Mouse (Mus musculus): ENCODE measurements around the gene Gm10198. TPM values are rescaled to one million over a fixed set of nuclear protein-coding genes. Genes with fewer than 3 reads are reported as not detected.

Gm10198 gene
- polyA plus RNA-seq, 1 experiment from 2014 or later: not detected

GRCm38 (mm10) chr13:111598111-111598510 lies 5.5 kb downstream of the Gm10198 start:
- H3K9ac ChIP-seq: no peak overlapping the region
- H3K4me3 ChIP-seq (replicated peaks): no peak overlapping the region
- no peaks in the 10 kb centered on the region for H3K9me3 ChIP-seq (replicated peaks)
- DNase-seq: no peak
- H3K4me1 ChIP-seq (replicated peaks): no peaks in the 10 kb centered on the region
- H3K36me3 ChIP-seq: no peaks in the 10 kb centered on the region
- WGBS (ENCODE audit: insufficient replicate concordance): 74% methylated on average over 7 of the region's 7 CpGs
- no peak overlapping the region for H3K4me2 ChIP-seq
- H3K27me3 ChIP-seq: no peaks in the 10 kb centered on the region; the same call in 1 of the 2 replicates
- no peak for ATAC-seq (ENCODE audit: low read depth)
- no peak overlapping the region for H3K27ac ChIP-seq

DNA sequence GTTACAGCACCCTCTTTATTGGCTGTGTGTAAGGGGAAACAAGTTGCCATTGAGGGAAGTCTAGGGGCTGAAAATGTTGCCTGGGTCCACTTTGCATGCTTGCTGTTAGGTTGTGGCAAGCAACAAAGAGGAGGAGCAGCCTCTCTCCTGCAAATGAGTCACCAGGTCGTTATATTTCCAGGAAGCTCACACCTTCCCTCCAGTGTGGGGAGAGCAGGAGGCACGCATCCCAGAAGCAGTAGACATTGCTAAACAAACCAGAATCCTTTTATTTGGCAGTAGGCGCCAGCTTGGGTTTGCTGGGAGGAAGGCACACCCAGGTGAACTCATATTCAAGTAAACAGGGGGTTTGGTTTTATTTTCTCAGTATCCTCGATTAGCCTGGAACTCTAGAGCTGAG lies 8.8 kb downstream of the Gm10198 start:
- Histone ChIP-seq H3K9me3 (replicated peaks) (no peaks in the 10 kb centered on the region), H3K27ac (no peak overlapping the region), H3K27me3 (no peaks in the 10 kb centered on the region; the same call in 1 of the 2 replicates), H3K4me1 (replicated peaks) (peaks cover 19% of the 10 kb centered on the region), H3K36me3 (no peaks in the 10 kb centered on the region), H3K4me2 (no peak overlapping the region), H3K4me3 (replicated peaks) (no peak overlapping the region), H3K9ac (no peak overlapping the region)
- DNase-seq: no peak
- no peak for ATAC-seq (ENCODE audit: low read depth)
- WGBS (ENCODE audit: insufficient replicate concordance): 54% methylated on average over 4 of the region's 4 CpGs

DNA sequence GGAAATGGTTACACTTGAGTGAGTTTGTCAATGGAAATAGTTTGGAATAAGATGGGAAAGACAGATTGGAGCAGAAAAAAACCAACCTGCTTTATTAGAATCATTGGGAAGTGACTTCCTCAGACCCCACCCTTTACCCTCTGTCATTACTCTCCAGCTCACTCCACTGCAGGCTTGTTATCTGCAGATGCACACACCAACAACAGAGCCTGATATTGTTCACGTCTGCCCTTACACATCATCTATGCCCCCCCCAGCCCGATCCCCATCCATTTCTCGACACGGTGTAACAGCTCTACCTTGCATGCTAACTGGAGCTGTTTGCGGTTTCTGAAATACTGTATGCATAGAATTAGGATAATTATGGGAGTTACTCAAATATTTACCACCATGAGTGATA lies 12.2 kb downstream of the Gm10198 start:
- H3K4me1 ChIP-seq (replicated peaks): peaks cover 19% of the 10 kb centered on the region
- no peak overlapping the region for H3K4me3 ChIP-seq (replicated peaks)
- H3K36me3 ChIP-seq: no peaks in the 10 kb centered on the region
- H3K4me2 ChIP-seq: peak overlapping the region; percentile 45
- 31% methylated on average over 5 of the region's 5 CpGs for WGBS (ENCODE audit: insufficient replicate concordance)
- H3K9me3 ChIP-seq (replicated peaks): no peaks in the 10 kb centered on the region
- H3K27me3 ChIP-seq: no peaks in the 10 kb centered on the region; the same call in 1 of the 2 replicates
- ATAC-seq (ENCODE audit: low read depth): peak; percentile 99
- no peak overlapping the region; the same call in 1 of the 2 replicates for H3K27ac ChIP-seq
- DNase-seq: peak; percentile 50
- peak overlapping the region; percentile 34; the same call in 1 of the 2 replicates for H3K9ac ChIP-seq

- H3K9me3 ChIP-seq (replicated peaks): no peaks in the 10 kb centered on the region
Observed at GRCm38 (mm10) chr13:111616168-111617125, 23.9 kb downstream of the Gm10198 start.

DNA sequence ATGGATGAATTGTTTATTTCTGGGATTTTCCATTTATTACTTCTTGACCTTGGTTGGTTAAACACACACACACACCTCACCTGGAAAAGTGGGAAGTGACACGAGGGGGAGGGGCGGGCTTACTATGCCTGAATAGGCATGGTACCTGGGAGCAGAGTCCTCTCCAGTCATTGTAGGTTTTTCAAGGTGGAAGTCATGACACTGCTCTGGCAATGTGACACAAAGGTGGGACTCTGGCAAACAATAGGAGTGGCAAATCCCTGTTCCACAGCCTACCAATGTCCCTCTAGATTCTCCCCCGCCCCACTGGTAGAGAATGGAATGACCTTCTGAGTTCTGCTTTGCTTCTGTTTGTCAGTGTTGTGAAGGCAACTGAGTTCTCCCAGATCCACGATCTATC lies 27.8 kb downstream of the Gm10198 start:
- Histone ChIP-seq H3K4me2 (no peak overlapping the region), H3K27ac (no peak overlapping the region), H3K9me3 (replicated peaks) (no peaks in the 10 kb centered on the region), H3K4me3 (replicated peaks) (no peak overlapping the region), H3K36me3 (no peaks in the 10 kb centered on the region), H3K27me3 (no peaks in the 10 kb centered on the region), H3K9ac (no peak overlapping the region), H3K4me1 (replicated peaks) (no peaks in the 10 kb centered on the region)
- no peak for ATAC-seq (ENCODE audit: low read depth)
- DNase-seq: no peak
- 59% methylated on average over 4 of the region's 4 CpGs for WGBS (ENCODE audit: insufficient replicate concordance)

More at GRCm38 (mm10) chr13:111616168-111617125, 23.9 kb downstream of the Gm10198 start:
- Histone ChIP-seq H3K4me3 (replicated peaks) (no peak overlapping the region), H3K4me2 (no peak overlapping the region), H3K9ac (no peak overlapping the region), H3K27me3 (no peaks in the 10 kb centered on the region), H3K27ac (no peak overlapping the region), H3K36me3 (no peaks in the 10 kb centered on the region), H3K4me1 (replicated peaks) (no peaks in the 10 kb centered on the region)
- no peak for ATAC-seq (ENCODE audit: low read depth)
- no peak for DNase-seq
- WGBS (ENCODE audit: insufficient replicate concordance): 78% methylated on average over 13 of the region's 13 CpGs

GRCm38 (mm10) chr13:111622425-111622824 lies 29.8 kb downstream of the Gm10198 start:
- DNase-seq: no peak
- Histone ChIP-seq H3K4me2 (no peak overlapping the region), H3K36me3 (no peaks in the 10 kb centered on the region), H3K4me1 (replicated peaks) (no peaks in the 10 kb centered on the region), H3K4me3 (replicated peaks) (no peak overlapping the region), H3K27me3 (no peaks in the 10 kb centered on the region), H3K9ac (no peak overlapping the region), H3K27ac (no peak overlapping the region), H3K9me3 (replicated peaks) (no peaks in the 10 kb centered on the region)
- 87% methylated on average over 3 of the region's 3 CpGs for WGBS (ENCODE audit: insufficient replicate concordance)
- no peak for ATAC-seq (ENCODE audit: low read depth)

GRCm38 (mm10) chr13:111623112-111623511 lies 30.5 kb downstream of the Gm10198 start:
- H3K4me1 ChIP-seq (replicated peaks): no peaks in the 10 kb centered on the region
- no peak for ATAC-seq (ENCODE audit: low read depth)
- WGBS (ENCODE audit: insufficient replicate concordance): 76% methylated on average over 7 of the region's 7 CpGs

DNA sequence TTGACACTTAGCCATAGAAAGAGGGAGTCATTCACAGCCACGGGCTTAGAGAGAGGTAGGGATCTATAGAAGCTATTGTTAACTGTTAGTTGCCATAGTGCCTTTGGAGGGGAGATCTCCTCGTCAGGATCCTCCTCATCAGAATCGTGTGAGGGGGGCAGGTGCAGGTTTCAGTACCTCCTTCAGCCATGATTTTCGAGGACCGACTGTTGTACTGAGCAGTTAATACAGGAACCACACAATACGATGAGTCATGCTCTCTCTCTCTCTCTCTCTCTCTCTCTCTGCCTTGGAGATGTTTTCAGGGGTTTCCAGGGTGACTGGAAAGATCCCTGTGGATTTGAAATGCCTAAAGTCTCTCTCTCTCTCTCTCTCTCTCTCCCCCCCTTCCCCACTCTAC lies 31.5 kb downstream of the Gm10198 start:
- 51% methylated on average over 6 of the region's 6 CpGs for WGBS (ENCODE audit: insufficient replicate concordance)
- no peak for ATAC-seq (ENCODE audit: low read depth)
- Histone ChIP-seq H3K4me2 (no peak overlapping the region), H3K9ac (no peak overlapping the region), H3K27ac (no peak overlapping the region), H3K9me3 (replicated peaks) (no peaks in the 10 kb centered on the region), H3K4me3 (replicated peaks) (no peak overlapping the region), H3K27me3 (no peaks in the 10 kb centered on the region), H3K36me3 (no peaks in the 10 kb centered on the region), H3K4me1 (replicated peaks) (no peaks in the 10 kb centered on the region)
- DNase-seq: no peak

More at GRCm38 (mm10) chr13:111623112-111623511, 30.5 kb downstream of the Gm10198 start:
- no peak overlapping the region for H3K27ac ChIP-seq
- H3K9ac ChIP-seq: no peak overlapping the region
- no peaks in the 10 kb centered on the region for H3K36me3 ChIP-seq
- no peaks in the 10 kb centered on the region for H3K9me3 ChIP-seq (replicated peaks)
- H3K27me3 ChIP-seq: no peaks in the 10 kb centered on the region
- no peak overlapping the region for H3K4me2 ChIP-seq
- no peak overlapping the region for H3K4me3 ChIP-seq (replicated peaks)
- no peak for DNase-seq

GRCm38 (mm10) chr13:111634163-111635160 lies 41.9 kb downstream of the Gm10198 start:
- Histone ChIP-seq H3K9me3 (replicated peaks) (0 out of 2 replicates have a peak, but pooled peaks cover 7% of the 10 kb centered on the region), H3K36me3 (no peaks in the 10 kb centered on the region), H3K9ac (peak overlapping the region; percentile 42; the same call in 1 of the 2 replicates), H3K27me3 (no peaks in the 10 kb centered on the region), H3K4me3 (replicated peaks) (0 out of 2 replicates have a peak overlapping the region, but pooled peaks have one; percentile 16), H3K27ac (no peak overlapping the region), H3K4me2 (peak overlapping the region; percentile 43), H3K4me1 (replicated peaks) (peaks cover 15% of the 10 kb centered on the region)
- WGBS (ENCODE audit: insufficient replicate concordance): 20% methylated on average over 16 of the region's 16 CpGs
- ATAC-seq (ENCODE audit: low read depth) (peak; percentile 81), DNase-seq (no peak)

DNA sequence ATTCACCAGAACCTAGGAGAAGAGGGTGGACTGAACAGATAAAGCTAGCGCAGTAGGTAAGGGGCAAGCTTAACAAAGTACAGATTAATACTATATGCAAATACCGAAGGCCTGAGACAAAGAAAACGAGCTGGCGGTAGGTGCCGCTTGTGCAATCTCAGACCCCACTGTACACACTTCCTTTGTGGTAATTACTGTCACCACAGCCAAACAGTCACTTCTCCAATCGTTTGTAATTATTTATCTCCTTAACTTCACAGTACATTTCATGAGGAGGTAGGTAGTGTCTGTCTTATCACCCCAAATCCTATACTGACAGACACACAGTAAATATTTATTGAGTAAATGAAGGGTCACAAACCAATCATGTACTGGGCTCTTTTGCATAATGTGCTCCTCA lies 47.7 kb downstream of the Gm10198 start:
- no peaks in the 10 kb centered on the region for H3K27me3 ChIP-seq
- H3K9me3 ChIP-seq (replicated peaks): 0 out of 2 replicates have a peak, but pooled peaks cover 7% of the 10 kb centered on the region
- 8% methylated on average over 6 of the region's 6 CpGs for WGBS (ENCODE audit: insufficient replicate concordance)
- H3K36me3 ChIP-seq: no peaks in the 10 kb centered on the region
- H3K27ac ChIP-seq: no peak overlapping the region
- DNase-seq: no peak
- H3K4me2 ChIP-seq: no peak overlapping the region
- H3K9ac ChIP-seq: no peak overlapping the region
- H3K4me1 ChIP-seq (replicated peaks): peaks cover 15% of the 10 kb centered on the region
- ATAC-seq (ENCODE audit: low read depth): no peak
- no peak overlapping the region for H3K4me3 ChIP-seq (replicated peaks)
